Mouse (Mus musculus) T-cell, adult 2 months (primary cell): Measurements from ENCODE around the gene Olfr820.
"Not testable (repeated sequence)": the region's sequence is repeated elsewhere in the genome, so short reads cannot be mapped to it uniquely, and the experiment has no call there.

Experiments
- DNase-seq: peaks from one replicate; pipeline ENCODE4 v3.0.0; 2022; ENCODE audit warnings: low spot score

Olfr820 gene

DNA sequence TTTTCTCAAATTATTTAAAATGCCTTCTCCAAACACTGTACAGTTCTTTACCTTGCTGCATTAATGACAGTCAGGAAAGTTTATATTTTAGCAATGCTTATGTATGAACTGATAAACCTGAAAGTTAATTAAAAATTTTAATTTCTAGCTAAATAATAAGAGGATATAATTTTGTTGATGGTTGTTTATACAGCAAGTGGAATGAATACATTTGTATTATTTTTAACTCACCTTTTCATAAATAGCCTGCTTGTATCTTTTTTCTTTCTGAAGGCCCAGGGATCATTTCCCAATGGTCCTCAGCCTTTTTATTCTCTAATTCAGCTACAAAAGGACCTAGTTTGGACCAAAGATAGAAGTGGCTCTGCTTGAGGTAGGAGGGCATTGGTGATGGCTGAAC, at the start of gene Olfr820:
Gene Olfr820, plus strand, starts transcription at position 301 of the 400 bp plus-strand sequence.
- no peak for DNase-seq

DNA sequence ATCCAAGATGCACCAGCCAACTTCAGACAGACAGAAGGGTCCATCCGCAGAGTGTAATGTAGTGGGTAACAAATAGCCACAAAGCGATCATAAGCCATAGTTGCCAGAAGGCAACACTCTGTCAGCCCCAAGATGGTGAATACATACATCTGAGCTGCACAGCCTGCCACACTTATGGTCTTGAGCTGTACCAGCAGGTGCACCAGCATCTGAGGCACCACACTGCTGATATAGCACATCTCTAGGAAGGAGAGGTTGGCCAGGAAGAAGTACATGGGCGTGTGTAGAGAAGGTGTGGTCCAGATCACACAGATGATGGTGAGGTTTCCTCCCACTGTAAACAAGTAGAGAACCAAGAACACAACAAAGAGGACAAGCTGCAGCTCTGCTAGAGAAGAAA, 46.2 kb upstream of the Olfr820 start:
- DNase-seq = not testable (repeated sequence)

GRCm38 (mm10) chr10:129967166-129967565, 45.3 kb upstream of the Olfr820 start, which contains the start of gene Olfr819:
TSS of gene Olfr819 (minus strand) at chr10:129967266.
- DNase-seq = not testable (repeated sequence)

- not testable (repeated sequence) for DNase-seq
Measured at GRCm38 (mm10) chr10:129972994-129973393, 39.4 kb upstream of the Olfr820 start.

DNA sequence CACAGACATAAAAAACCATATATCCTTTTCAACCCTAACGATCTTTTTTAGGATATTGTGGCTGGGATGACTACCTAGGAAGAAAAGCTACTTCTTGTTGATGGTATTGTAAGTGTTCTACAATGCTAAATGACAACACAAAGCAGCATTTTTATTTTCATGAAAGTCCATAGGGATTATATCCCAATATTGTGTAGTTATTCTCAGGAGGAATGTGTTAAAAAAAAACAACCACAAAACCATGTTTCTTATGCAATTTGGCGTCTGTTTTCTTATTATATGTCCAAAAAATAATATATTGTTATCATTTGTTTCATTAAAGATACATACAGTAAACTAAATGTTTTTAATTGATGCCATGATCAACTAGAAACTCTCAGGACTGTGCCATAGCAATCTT, 36.4 kb upstream of the Olfr820 start, which contains the start of gene Olfr247:
Gene Olfr247, minus strand, starts transcription at position 101 of the 400 bp plus-strand sequence.
- DNase-seq = not testable (repeated sequence)

- not testable (repeated sequence) for DNase-seq
Measured at GRCm38 (mm10) chr10:129981867-129982266, 30.6 kb upstream of the Olfr820 start.

- DNase-seq = not testable (repeated sequence)
Measured at GRCm38 (mm10) chr10:129984962-129985361, 27.5 kb upstream of the Olfr820 start, which contains the start of gene Gm10310. TSS of gene Gm10310 (minus strand) at chr10:129985062.

DNA sequence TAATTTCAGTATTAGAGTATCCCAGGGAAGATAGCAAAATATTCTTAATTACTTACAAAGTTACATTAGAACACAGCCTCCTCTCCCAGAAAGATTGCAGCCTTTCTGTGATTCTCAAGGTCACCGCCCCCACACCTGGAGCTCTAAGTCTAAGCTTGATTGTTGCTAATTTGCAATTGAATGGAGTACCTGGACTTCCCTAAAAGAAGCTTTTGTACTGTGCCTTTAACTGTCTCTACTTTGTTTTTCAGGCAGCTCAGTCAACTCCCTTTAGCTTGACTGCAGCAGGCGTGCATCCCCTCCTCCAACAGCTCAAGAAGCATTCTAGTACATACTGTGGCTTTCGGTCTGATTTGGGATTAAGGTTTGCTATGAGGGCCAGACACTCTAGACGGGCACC, 8.3 kb upstream of the Olfr820 start:
- not testable (repeated sequence) for DNase-seq

DNA sequence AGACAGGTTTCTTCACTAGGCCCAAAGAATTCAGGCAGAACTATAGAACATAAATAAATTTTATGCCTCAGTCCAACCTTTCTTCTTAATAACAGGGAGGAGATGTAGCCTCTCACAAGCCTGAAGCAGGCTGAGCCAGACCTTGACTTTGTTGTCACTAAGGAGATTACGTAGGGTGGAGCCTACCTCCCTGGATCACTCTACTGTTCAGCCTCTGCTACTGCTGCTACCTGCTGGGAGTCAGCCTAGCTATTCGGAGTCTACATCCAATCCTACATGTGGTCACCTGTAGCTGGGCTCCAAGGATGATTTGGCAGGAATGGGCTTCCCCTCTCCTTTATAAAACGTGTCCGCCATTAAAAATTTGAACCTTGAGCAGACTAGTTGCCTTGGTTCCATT, 7.1 kb upstream of the Olfr820 start:
- DNase-seq = not testable (repeated sequence)

- DNase-seq = no peak
Measured at GRCm38 (mm10) chr10:130030048-130030447, 17.6 kb downstream of the Olfr820 start, which contains the start of gene Olfr821. TSS of gene Olfr821 (plus strand) at chr10:130030348.

DNA sequence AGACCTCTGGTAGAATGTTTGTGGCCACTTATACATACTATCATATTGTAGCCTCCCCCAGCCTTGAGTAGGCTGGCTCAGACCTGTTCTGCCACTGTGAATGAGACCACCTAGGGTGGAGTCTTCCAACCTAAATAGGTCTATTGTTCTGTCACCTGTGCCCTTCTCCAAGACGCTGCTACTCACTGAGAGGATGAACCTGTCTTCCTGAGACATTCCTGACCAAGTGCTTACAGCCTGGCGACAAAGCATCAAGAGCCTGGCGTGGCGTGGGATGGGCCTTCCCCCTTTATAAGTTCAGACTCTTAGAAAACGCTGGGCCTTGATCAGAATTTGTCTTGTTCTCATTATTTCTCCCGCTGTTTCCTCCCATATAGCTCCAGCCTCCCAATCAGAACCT, 24.7 kb downstream of the Olfr820 start:
- DNase-seq = no peak
